Mouse (Mus musculus) lung, adult 2 months (tissue): Measurements from ENCODE around the gene Ppp2r3d. TPM values are rescaled to one million over a fixed set of nuclear protein-coding genes. Genes with fewer than 3 reads are reported as not detected.
A peak's percentile ranks its signal among the peaks of the same experiment; 100 is the strongest.
"Not testable (repeated sequence)": the region's sequence is repeated elsewhere in the genome, so short reads cannot be mapped to it uniquely, and the experiment has no call there.

Experiments
- DNase-seq: peaks from one replicate; pipeline ENCODE4 v3.0.0; 2022
- H3K4me1 ChIP-seq: fragments of 200-500 bp; 2 replicates; pipeline ENCODE4 v1.6.1; 2011; ENCODE audit warnings: low read length; ENCODE audit not compliant: control insufficient read depth, insufficient read depth
- H3K4me3 ChIP-seq: fragments of 200-500 bp; replicated peaks from 2 replicates; pipeline ENCODE3; 2011; ENCODE audit warnings: low read depth, mild to moderate bottlenecking, control low read depth, low read length; ENCODE audit errors: extremely low read depth
- CTCF ChIP-seq: fragments of 200-500 bp; IDR thresholded peaks from 2 replicates; pipeline ENCODE4 v1.5.1; 2011; ENCODE audit warnings: mild to moderate bottlenecking, low read length, control low read depth; ENCODE audit not compliant: insufficient read depth
- POLR2A ChIP-seq: fragments of 200-500 bp; IDR thresholded peaks from 2 replicates; pipeline ENCODE4 v1.6.1; 2011; ENCODE audit warnings: low read depth, mild to moderate bottlenecking, control low read depth, low read length, borderline replicate concordance; ENCODE audit errors: extremely low read depth
- WGBS: fragments of 180-500 bp; shearing (Covaris S2); methylation state at CpG from one replicate; pipeline ENCODE4 v1.1.7; 2018; 5-methylcytosine and 5-hydroxymethylcytosine counted together
- polyA plus RNA-seq: library from polyadenylated mRNA; depleted of rRNA; stranded (reverse); fragments of >200 nt; gene quantifications from 2 replicates; pipeline ENCODE4 v1.2.3, GENCODE M21; 2012; rRNA removed

Gene Ppp2r3d
- polyA plus RNA-seq: 241 and 301 TPM in 2 replicates

- Histone ChIP-seq H3K4me1 (no peaks in the 10 kb centered on the region), H3K4me3 (no peak within 1 kb of the TSS)
- no peak for DNase-seq
- WGBS: 96% methylated on average over 22 of the region's 22 CpGs
- TF ChIP-seq POLR2A (no peak), CTCF (no peak)
Measured at GRCm38 (mm10) chr9:124476096-124476902, at the start of gene Ppp2r3d. Gene Ppp2r3d, minus strand, starts transcription at chr9:124476898.

- H3K4me3 ChIP-seq, H3K4me1 ChIP-seq, DNase-seq: not testable (repeated sequence)
- WGBS: 90% methylated on average over 2 of the region's 2 CpGs
Measured at GRCm38 (mm10) chr9:124493693-124494092, 17.0 kb upstream of the Ppp2r3d start, which contains the start of gene Gm21836. Gene Gm21836, minus strand, starts transcription at chr9:124493793.

- not testable (repeated sequence) for H3K4me1 ChIP-seq, DNase-seq, H3K4me3 ChIP-seq
- 54% methylated on average over 13 of the region's 15 CpGs for WGBS
Measured at GRCm38 (mm10) chr9:124480361-124480980, 3.8 kb upstream of the Ppp2r3d start.

- WGBS: 23% methylated on average over 3 of the region's 3 CpGs
- Histone ChIP-seq H3K4me3 (no peak overlapping the region), H3K4me1 (no peaks in the 10 kb centered on the region)
- TF ChIP-seq CTCF (no peak), POLR2A (no peak)
- peak; percentile 23 for DNase-seq
Measured at GRCm38 (mm10) chr9:124478081-124478480, 1.4 kb upstream of the Ppp2r3d start.

- Histone ChIP-seq H3K4me3 (no peak overlapping the region), H3K4me1 (no peaks in the 10 kb centered on the region)
- no peak for TF ChIP-seq CTCF
- TF ChIP-seq POLR2A: no peak
- DNase-seq: no peak
- WGBS: 89% methylated on average over 15 of the region's 15 CpGs
Measured at GRCm38 (mm10) chr9:124475689-124476088, 1.0 kb downstream of the Ppp2r3d start.

- H3K4me3 ChIP-seq: no peak overlapping the region
- H3K4me1 ChIP-seq: no peaks in the 10 kb centered on the region
- no peak for TF ChIP-seq POLR2A
- peak; percentile 40 for TF ChIP-seq CTCF
- peak; percentile 64 for DNase-seq
- 5% methylated on average over 1 of the region's 1 CpGs for WGBS
Measured at GRCm38 (mm10) chr9:124456572-124456971, 20.1 kb downstream of the Ppp2r3d start.

GRCm38 (mm10) chr9:124442533-124442855 lies 34.2 kb downstream of the Ppp2r3d start:
- 97% methylated on average over 15 of the region's 15 CpGs for WGBS
- H3K4me1 ChIP-seq: no peaks in the 10 kb centered on the region
- DNase-seq: no peak
- H3K4me3 ChIP-seq: no peak overlapping the region
- no peak for TF ChIP-seq CTCF
- no peak for TF ChIP-seq POLR2A

GRCm38 (mm10) chr9:124441681-124442532 lies 34.8 kb downstream of the Ppp2r3d start:
- WGBS: 97% methylated on average over 45 of the region's 45 CpGs
- Histone ChIP-seq H3K4me1 (no peaks in the 10 kb centered on the region), H3K4me3 (no peak overlapping the region)
- no peak for TF ChIP-seq POLR2A
- TF ChIP-seq CTCF: no peak
- no peak for DNase-seq

GRCm38 (mm10) chr9:124440724-124441045 lies 36.0 kb downstream of the Ppp2r3d start:
- H3K4me3 ChIP-seq: no peak overlapping the region
- no peak for DNase-seq
- no peaks in the 10 kb centered on the region for H3K4me1 ChIP-seq
- 76% methylated on average over 14 of the region's 14 CpGs for WGBS
- no peak for TF ChIP-seq POLR2A
- TF ChIP-seq CTCF: no peak
